Mouse (Mus musculus) CD4-positive, CD25-positive, alpha-beta regulatory T cell, adult 2 months (primary cell): Measurements from ENCODE around the gene Chrng.

Source experiments
- DNase-seq: peaks from one replicate; pipeline ENCODE4 v3.0.0-alpha.2; 2012; ENCODE audit warnings: low read depth, low spot score

Chrng gene

DNA sequence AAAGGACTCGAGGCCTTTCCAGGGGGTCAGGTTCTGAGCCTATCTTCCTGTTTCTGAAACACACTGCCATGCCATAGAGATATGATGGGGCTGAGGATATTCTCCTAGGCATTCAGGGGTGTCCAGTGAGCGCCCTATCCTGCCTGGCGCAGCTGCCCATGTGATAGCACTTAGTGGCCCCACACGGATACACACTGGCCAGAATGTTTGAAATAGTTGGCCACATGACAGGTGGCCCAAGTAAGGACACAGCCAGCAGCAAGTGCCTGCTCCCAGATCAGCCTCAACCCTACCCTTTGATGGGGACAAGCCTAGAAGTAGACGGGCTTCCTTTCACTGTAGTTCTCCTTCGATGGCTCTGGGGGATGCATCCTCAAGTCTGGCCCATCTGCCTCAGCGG, at the start of gene Chrng:
Gene Chrng, plus strand, starts transcription at position 193 of the 400 bp plus-strand sequence.
- no peak for DNase-seq

DNA sequence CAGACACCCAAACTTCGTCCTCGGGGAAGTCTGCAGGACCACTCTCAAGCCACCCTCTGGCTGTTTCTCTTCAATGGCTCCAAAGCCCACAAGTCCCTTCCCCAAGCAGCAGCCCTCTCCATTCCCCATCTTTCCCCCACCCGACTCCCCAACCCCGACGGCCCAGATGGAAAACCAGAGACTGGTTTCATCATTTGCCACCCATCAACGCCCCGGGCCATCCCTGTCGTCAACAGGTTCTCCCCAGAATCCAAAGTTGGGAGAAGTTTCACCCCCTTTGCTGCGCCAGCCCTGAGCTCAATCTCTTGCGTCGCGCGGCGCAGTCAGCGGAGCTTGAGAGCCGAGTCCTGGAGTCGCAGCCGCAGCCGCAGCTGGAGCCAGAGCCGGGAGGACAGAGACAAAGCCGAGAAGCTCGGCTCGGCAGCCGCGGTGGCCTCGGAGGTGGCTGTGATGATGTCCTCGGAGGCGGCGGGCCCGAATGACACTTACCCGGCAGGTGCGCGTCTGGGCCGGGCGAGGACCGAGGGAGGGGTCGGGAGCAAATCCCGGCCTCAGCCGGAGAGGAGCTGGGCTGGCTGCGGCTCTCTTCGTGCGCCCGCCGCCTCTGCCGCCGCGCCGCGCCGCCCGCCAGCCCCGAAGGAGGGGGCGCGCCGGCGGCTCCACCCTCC, 48.8 kb upstream of the Chrng start:
- DNase-seq, result no peak

- no peak for DNase-seq
These were observed 48.3 kb upstream of the Chrng start, which contains the start of gene Ecel1 for GRCm38 (mm10) chr1:87156199-87156587. Ecel1 (minus strand) TSS chr1:87156521.

GRCm38 (mm10) chr1:87159396-87159795, 45.1 kb upstream of the Chrng start:
- DNase-seq, result no peak

DNA sequence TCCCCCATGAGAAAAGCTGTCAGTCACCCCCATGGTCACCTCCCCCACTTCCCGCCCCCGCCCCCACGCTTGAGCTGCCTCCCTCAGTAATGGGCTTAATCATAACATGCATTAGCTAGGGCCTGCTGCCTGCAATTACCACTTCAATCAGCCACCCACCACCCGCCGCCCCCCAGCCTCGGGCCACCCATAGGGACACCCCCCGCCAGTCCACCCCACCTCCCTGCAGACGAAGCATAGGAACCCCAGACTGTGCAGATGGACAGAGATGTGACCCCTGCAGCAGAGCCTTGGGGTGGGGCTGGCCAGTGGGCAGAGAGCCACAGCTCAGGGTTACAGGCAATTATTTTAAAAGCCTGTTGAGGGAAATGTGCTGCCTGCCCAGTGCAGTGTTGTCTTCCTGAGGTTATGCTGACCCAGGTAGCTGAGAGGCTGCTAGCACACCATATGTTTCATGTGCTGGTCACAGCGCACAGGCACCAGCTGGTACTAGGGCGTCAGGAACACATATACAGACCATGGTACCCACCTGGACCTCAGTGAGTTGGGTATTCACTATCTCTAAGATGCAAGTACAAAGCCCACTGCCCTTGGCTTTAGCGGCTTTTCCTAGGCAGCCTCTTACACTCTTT, 40.2 kb upstream of the Chrng start:
- no peak for DNase-seq

DNA sequence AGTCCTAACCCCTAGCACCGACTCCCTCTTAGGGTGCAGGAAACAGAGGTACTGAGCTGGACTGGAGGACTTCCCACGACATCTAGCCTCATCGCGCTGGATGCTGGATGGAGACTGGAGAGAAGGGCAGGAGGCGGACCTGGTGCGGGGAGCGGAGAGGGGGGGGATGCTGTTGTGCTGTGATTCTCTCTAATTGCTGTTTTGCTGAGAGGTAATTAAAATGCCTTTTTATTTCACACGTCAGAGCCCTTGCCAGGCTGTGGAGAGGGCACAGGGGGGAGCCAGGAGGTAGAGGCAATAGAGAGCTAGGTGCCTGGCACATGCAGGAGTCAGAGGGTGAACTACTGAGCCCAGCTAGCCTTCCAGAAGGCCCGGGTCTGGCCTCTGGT, 39.7 kb upstream of the Chrng start:
- DNase-seq, result no peak

DNA sequence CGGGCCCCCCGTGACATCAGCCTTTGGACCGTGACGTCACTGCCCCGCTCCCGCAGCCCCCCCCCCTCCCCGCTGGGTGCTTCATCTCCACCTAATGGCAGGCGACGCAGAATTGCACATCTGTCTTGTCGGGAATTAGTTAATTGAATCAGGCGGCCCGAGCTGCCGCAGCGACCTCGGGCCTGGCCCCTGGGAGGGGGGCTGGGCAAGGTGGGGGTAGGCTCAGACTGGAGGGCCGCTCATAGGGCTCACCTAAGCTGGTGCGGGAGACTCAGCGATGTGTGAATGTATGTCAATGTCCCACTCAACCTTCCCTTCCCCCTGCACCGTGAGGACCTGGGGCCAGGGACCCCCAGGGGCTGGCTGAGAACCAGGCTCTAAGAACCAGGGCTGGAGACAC, 34.0 kb upstream of the Chrng start:
- no peak for DNase-seq

DNA sequence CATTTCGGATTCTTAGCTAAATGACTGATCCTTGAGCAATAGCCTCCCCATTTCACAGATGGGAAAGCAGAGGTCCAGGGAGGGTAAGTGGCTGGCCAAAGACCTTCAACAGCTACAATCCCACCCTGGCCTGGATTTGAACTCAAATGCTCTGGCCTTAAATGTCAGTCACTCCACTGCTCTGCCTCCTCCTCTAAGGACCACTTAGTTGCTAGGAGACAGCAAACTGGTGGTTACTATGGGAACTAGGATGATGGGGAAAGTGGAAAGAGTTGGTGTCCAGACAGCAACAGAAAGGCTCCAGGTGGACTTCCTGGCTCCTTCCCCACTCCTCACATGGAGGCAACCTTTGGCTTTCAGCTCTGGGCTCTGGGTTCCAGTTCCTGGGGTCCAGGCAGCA, 33.1 kb upstream of the Chrng start:
- DNase-seq, result no peak

GRCm38 (mm10) chr1:87172316-87172715, 32.1 kb upstream of the Chrng start:
- DNase-seq, result no peak

DNA sequence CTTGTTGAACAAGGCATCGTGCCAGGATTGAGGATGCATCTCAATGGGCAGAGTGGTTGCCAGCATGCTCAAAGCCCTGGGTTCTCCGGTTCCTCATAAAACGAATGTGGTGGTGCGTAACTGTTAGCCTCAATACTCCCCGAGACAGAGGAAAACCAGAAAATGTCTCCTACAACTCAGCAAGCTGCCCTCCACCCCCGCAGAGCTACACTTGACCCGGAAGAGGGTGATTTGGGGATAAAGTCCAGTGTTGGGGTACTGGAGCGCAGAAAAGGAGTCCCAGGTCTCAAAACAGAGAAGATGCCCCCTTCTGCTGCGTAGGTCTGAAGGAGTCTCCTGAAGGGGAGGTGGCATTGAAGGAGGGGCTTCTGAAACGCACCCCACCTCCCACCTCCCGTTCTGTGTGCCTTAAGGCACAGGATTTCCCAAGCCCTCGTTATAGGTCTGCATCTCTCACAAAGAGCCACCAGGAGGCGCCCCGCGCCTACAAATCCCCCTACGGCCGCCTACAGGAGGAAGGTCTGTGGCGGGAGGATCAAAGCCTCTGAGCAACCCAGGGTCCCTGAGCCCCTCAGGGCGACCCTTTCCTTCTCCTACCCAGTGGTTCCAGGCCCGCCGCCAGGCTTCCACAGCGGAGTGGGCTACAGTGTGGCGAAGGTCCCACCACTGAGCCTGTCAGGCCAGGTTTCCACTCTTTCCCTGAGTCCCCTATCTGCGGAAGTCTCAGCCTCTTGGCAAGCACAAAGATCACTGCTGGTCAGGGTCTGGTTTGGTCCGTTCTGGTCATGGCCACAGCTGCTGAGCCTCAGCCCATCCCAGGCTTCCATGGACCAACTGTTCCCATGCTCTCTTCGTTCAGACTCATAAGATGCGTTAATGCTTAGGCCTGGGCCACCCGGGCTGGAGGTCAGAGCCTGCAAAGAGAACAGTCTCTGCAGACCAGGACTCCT, 30.2 kb upstream of the Chrng start:
- DNase-seq, result peak; percentile 70

- DNase-seq, result no peak
These were observed 28.6 kb upstream of the Chrng start for GRCm38 (mm10) chr1:87175852-87176292.

- peak; percentile 58 for DNase-seq
These were observed 23.6 kb upstream of the Chrng start for GRCm38 (mm10) chr1:87180896-87181295.

- DNase-seq, result no peak
These were observed 21.4 kb upstream of the Chrng start, which contains the start of gene Prss56 for GRCm38 (mm10) chr1:87183013-87183412. Prss56 (plus strand) TSS chr1:87183313.

DNA sequence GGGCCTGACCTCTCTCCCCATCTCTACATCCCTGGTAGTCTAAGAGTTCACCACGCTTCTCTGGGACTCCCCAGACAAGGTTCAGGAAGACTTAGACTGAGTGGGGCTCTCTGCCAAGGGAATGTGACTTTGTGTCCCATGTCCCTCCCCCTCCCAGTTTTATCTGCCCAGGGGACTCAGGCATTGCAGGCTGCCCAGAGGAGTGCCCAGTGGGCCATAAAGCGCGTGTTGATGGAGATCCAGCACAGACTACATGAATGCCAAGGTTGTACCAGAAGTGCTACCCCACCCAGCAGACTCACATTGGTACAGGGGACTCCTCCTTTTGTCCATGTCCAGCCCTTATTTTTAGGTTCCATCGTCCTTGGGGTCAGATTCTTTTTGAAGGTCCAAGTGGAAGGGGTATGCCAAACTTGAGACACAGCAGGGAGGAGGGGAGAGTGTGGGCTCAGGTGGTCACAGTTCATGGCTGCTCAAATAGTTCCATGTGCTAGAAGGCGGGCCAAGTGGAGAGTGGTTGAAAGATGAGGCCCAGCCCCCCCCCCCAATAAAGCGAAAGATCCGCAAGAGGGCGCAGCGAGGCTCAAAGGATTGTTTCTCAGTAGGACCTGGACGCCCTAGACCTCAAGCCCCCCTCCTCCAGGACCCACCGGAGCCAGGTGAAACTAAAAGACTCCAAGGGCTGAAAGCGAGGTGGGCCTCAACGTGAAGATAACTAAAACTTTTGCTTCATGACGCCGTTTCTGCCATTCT, 20.3 kb upstream of the Chrng start:
- DNase-seq, result peak; percentile 45

- peak; percentile 89 for DNase-seq
These were observed 19.7 kb upstream of the Chrng start for GRCm38 (mm10) chr1:87184751-87185139.

DNA sequence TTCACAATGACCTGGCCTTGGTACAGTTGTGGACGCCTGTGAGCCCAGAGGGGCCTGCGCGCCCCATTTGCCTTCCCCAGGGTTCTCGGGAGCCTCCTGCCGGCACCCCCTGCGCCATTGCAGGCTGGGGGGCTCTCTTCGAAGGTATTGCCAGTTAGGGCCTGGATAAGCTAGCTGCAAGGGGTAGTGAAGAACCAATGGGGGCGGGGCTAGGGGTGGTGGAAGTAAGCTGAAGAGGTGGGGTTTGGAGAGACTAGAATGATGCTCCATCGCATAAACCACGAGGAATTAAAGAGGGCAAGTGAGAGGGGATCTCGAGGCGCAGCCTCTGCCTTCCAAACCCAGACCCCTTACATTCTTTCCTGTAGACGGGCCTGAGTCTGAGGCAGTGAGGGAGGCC, 18.9 kb upstream of the Chrng start:
- DNase-seq, result peak; percentile 36

- DNase-seq, result peak; percentile 25
These were observed 18.0 kb upstream of the Chrng start for GRCm38 (mm10) chr1:87186261-87187036.

- peak; percentile 82 for DNase-seq
These were observed 17.5 kb upstream of the Chrng start for GRCm38 (mm10) chr1:87187037-87187355.

- DNase-seq, result no peak
These were observed 14.0 kb upstream of the Chrng start, which contains the start of gene Chrnd for GRCm38 (mm10) chr1:87190429-87190828. Chrnd (plus strand) TSS chr1:87190607.

DNA sequence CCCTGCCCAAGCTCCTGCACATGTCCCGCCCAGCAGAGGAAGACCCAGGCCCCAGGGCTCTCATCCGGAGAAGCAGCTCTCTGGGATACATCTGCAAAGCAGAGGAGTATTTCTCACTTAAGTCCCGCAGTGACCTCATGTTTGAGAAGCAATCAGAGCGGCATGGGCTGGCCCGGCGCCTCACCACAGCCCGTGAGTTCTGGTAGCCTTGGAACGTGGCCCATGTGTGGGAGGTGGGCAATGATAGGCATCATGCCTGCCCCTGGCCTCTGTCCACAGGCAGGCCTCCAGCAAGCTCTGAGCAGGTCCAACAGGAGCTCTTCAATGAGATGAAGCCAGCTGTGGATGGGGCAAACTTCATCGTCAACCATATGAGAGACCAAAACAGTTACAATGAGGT, 7.2 kb upstream of the Chrng start:
- no peak for DNase-seq
